Mouse (Mus musculus): ENCODE measurements around the gene Sycp2. TPM values are rescaled to one million over a fixed set of nuclear protein-coding genes. Genes with fewer than 3 reads are reported as not detected.

Gene Sycp2
- total RNA-seq (2014; rRNA removed), result not detected in 2 replicates
- not detected in 2 replicates for polyA plus RNA-seq (2012; rRNA removed)

- Histone ChIP-seq H3K4me1 (ENCODE audit: control insufficient read depth, insufficient read depth, low read length) (no peaks in the 10 kb centered on the region), H3K27ac (replicated peaks; ENCODE audit: insufficient read depth, low read depth, low read length) (no peak within 1 kb of the TSS), H3K36me3 (ENCODE audit: control insufficient read depth, insufficient read depth, low read length) (no peaks in the 10 kb centered on the region), H3K9ac (ENCODE audit: low read depth, low read length) (no peak within 1 kb of the TSS), H3K4me3 (ENCODE audit: insufficient read depth, low read depth, low read length) (no peak within 1 kb of the TSS), H3K79me2 (ENCODE audit: control insufficient read depth, insufficient read depth, low read length) (no peaks in the 10 kb centered on the region), H3K27me3 (ENCODE audit: control insufficient read depth, insufficient read depth, low read length) (peaks cover 9% of the 10 kb centered on the region)
- DNase-seq (ENCODE audit: extremely low read depth, low read depth, low spot score), result no peak
- no peak for TF ChIP-seq POLR2A (IDR thresholded peaks at IDR 0.05; ENCODE audit: extremely low read depth, insufficient read depth, low read length)
- 0 out of 2 replicates have a peak, but pooled peaks have one; percentile 30 for TF ChIP-seq CTCF (IDR thresholded peaks at IDR 0.05; ENCODE audit: low read depth, low read length)
- WGBS, result 81% methylated on average over 52 of the region's 52 CpGs
Measured at GRCm38 (mm10) chr2:178407053-178407815, at the start of gene Sycp2. Gene Sycp2, minus strand, starts transcription at chr2:178407685.

- Histone ChIP-seq H3K4me3 (ENCODE audit: insufficient read depth, low read depth, low read length) (no peak overlapping the region), H3K4me1 (ENCODE audit: control insufficient read depth, insufficient read depth, low read length) (no peaks in the 10 kb centered on the region; the same call in 1 of the 2 replicates), H3K9ac (ENCODE audit: low read depth, low read length) (no peak overlapping the region), H3K36me3 (ENCODE audit: control insufficient read depth, insufficient read depth, low read length) (no peaks in the 10 kb centered on the region), H3K27ac (replicated peaks; ENCODE audit: insufficient read depth, low read depth, low read length) (peak overlapping the region; percentile 44), H3K27me3 (ENCODE audit: control insufficient read depth, insufficient read depth, low read length) (no peaks in the 10 kb centered on the region), H3K79me2 (ENCODE audit: control insufficient read depth, insufficient read depth, low read length) (no peaks in the 10 kb centered on the region)
- no peak for TF ChIP-seq POLR2A (IDR thresholded peaks at IDR 0.05; ENCODE audit: extremely low read depth, insufficient read depth, low read length)
- TF ChIP-seq CTCF (IDR thresholded peaks at IDR 0.05; ENCODE audit: low read depth, low read length), result no peak
- 66% methylated on average over 17 of the region's 17 CpGs for WGBS
- peak; percentile 24 for DNase-seq (ENCODE audit: extremely low read depth, low read depth, low spot score)
Measured at GRCm38 (mm10) chr2:178454664-178455516, 47.4 kb upstream of the Sycp2 start.

GRCm38 (mm10) chr2:178450961-178451360 lies 43.5 kb upstream of the Sycp2 start:
- Histone ChIP-seq H3K4me1 (ENCODE audit: control insufficient read depth, insufficient read depth, low read length) (no peaks in the 10 kb centered on the region; the same call in 1 of the 2 replicates), H3K79me2 (ENCODE audit: control insufficient read depth, insufficient read depth, low read length) (no peaks in the 10 kb centered on the region), H3K4me3 (ENCODE audit: insufficient read depth, low read depth, low read length) (no peak overlapping the region), H3K9ac (ENCODE audit: low read depth, low read length) (no peak overlapping the region), H3K27ac (replicated peaks; ENCODE audit: insufficient read depth, low read depth, low read length) (no peak overlapping the region), H3K36me3 (ENCODE audit: control insufficient read depth, insufficient read depth, low read length) (no peaks in the 10 kb centered on the region), H3K27me3 (ENCODE audit: control insufficient read depth, insufficient read depth, low read length) (no peaks in the 10 kb centered on the region)
- DNase-seq (ENCODE audit: extremely low read depth, low read depth, low spot score), result no peak
- 72% methylated on average over 10 of the region's 10 CpGs for WGBS
- no peak for TF ChIP-seq POLR2A (IDR thresholded peaks at IDR 0.05; ENCODE audit: extremely low read depth, insufficient read depth, low read length)
- TF ChIP-seq CTCF (IDR thresholded peaks at IDR 0.05; ENCODE audit: low read depth, low read length), result no peak

- 48% methylated on average over 2 of the region's 2 CpGs for WGBS
- Histone ChIP-seq H3K79me2 (ENCODE audit: control insufficient read depth, insufficient read depth, low read length) (no peaks in the 10 kb centered on the region), H3K4me1 (ENCODE audit: control insufficient read depth, insufficient read depth, low read length) (no peaks in the 10 kb centered on the region; the same call in 1 of the 2 replicates), H3K9ac (ENCODE audit: low read depth, low read length) (no peak overlapping the region), H3K27me3 (ENCODE audit: control insufficient read depth, insufficient read depth, low read length) (no peaks in the 10 kb centered on the region), H3K4me3 (ENCODE audit: insufficient read depth, low read depth, low read length) (no peak overlapping the region), H3K27ac (replicated peaks; ENCODE audit: insufficient read depth, low read depth, low read length) (no peak overlapping the region), H3K36me3 (ENCODE audit: control insufficient read depth, insufficient read depth, low read length) (no peaks in the 10 kb centered on the region)
- no peak for DNase-seq (ENCODE audit: extremely low read depth, low read depth, low spot score)
- TF ChIP-seq POLR2A (IDR thresholded peaks at IDR 0.05; ENCODE audit: extremely low read depth, insufficient read depth, low read length) (no peak), CTCF (IDR thresholded peaks at IDR 0.05; ENCODE audit: low read depth, low read length) (no peak)
Measured at GRCm38 (mm10) chr2:178450236-178450635, 42.8 kb upstream of the Sycp2 start.

- H3K4me1 ChIP-seq (ENCODE audit: control insufficient read depth, insufficient read depth, low read length), result no peaks in the 10 kb centered on the region
- H3K27ac ChIP-seq (replicated peaks; ENCODE audit: insufficient read depth, low read depth, low read length), result no peak overlapping the region
- H3K9ac ChIP-seq (ENCODE audit: low read depth, low read length), result no peak overlapping the region
- WGBS, result 80% methylated on average over 4 of the region's 4 CpGs
- TF ChIP-seq CTCF (IDR thresholded peaks at IDR 0.05; ENCODE audit: low read depth, low read length) (no peak), POLR2A (IDR thresholded peaks at IDR 0.05; ENCODE audit: extremely low read depth, insufficient read depth, low read length) (no peak)
- H3K36me3 ChIP-seq (ENCODE audit: control insufficient read depth, insufficient read depth, low read length), result no peaks in the 10 kb centered on the region
- DNase-seq (ENCODE audit: extremely low read depth, low read depth, low spot score), result no peak
- no peaks in the 10 kb centered on the region for H3K79me2 ChIP-seq (ENCODE audit: control insufficient read depth, insufficient read depth, low read length)
- H3K27me3 ChIP-seq (ENCODE audit: control insufficient read depth, insufficient read depth, low read length), result no peaks in the 10 kb centered on the region
- no peak overlapping the region for H3K4me3 ChIP-seq (ENCODE audit: insufficient read depth, low read depth, low read length)
Measured at GRCm38 (mm10) chr2:178449386-178449785, 41.9 kb upstream of the Sycp2 start.

All from liver, adult 2 months (tissue).